Mouse (Mus musculus): Measurements from ENCODE around the gene Tns3.

The Tns3 gene

GRCm38 (mm10) chr11:8664393-8664743, at the start of gene Tns3:
Gene Tns3 (minus strand): TSS chr11:8664535.
- DNase-seq (ENCODE audit: low spot score) = peak; percentile 82

GRCm38 (mm10) chr11:8706246-8707041, 42.1 kb upstream of the Tns3 start:
- peak; percentile 53 for DNase-seq (ENCODE audit: low spot score)

- no peak for DNase-seq (ENCODE audit: low spot score)
Measured at GRCm38 (mm10) chr11:8705156-8705555, 40.8 kb upstream of the Tns3 start.

- DNase-seq (ENCODE audit: low spot score) = no peak
Measured at GRCm38 (mm10) chr11:8703876-8704275, 39.5 kb upstream of the Tns3 start.

GRCm38 (mm10) chr11:8702532-8702886, 38.2 kb upstream of the Tns3 start:
- no peak for DNase-seq (ENCODE audit: low spot score)

- no peak for DNase-seq (ENCODE audit: low spot score)
Measured at GRCm38 (mm10) chr11:8701845-8702531, 37.7 kb upstream of the Tns3 start.

GRCm38 (mm10) chr11:8701400-8701799, 37.1 kb upstream of the Tns3 start:
- DNase-seq (ENCODE audit: low spot score) = no peak

GRCm38 (mm10) chr11:8700641-8701221, 36.4 kb upstream of the Tns3 start:
- no peak for DNase-seq (ENCODE audit: low spot score)

- DNase-seq (ENCODE audit: low spot score) = no peak
Measured at GRCm38 (mm10) chr11:8699777-8700176, 35.4 kb upstream of the Tns3 start.

- DNase-seq (ENCODE audit: low spot score) = no peak
Measured at GRCm38 (mm10) chr11:8697670-8698069, 33.3 kb upstream of the Tns3 start.

- no peak for DNase-seq (ENCODE audit: low spot score)
Measured at GRCm38 (mm10) chr11:8694096-8694495, 29.8 kb upstream of the Tns3 start.

- peak; percentile 53 for DNase-seq (ENCODE audit: low spot score)
Measured at GRCm38 (mm10) chr11:8692536-8693471, 28.5 kb upstream of the Tns3 start.

- DNase-seq (ENCODE audit: low spot score) = no peak
Measured at GRCm38 (mm10) chr11:8692162-8692535, 27.8 kb upstream of the Tns3 start.

- no peak for DNase-seq (ENCODE audit: low spot score)
Measured at GRCm38 (mm10) chr11:8691605-8692004, 27.3 kb upstream of the Tns3 start.

GRCm38 (mm10) chr11:8690633-8691032, 26.3 kb upstream of the Tns3 start:
- no peak for DNase-seq (ENCODE audit: low spot score)

GRCm38 (mm10) chr11:8689515-8689914, 25.2 kb upstream of the Tns3 start:
- DNase-seq (ENCODE audit: low spot score) = no peak

- DNase-seq (ENCODE audit: low spot score) = no peak
Measured at GRCm38 (mm10) chr11:8688907-8689306, 24.6 kb upstream of the Tns3 start.

GRCm38 (mm10) chr11:8686501-8686900, 22.2 kb upstream of the Tns3 start:
- DNase-seq (ENCODE audit: low spot score) = no peak

GRCm38 (mm10) chr11:8686061-8686460, 21.7 kb upstream of the Tns3 start:
- no peak for DNase-seq (ENCODE audit: low spot score)

- no peak for DNase-seq (ENCODE audit: low spot score)
Measured at GRCm38 (mm10) chr11:8685195-8685594, 20.9 kb upstream of the Tns3 start.

- no peak for DNase-seq (ENCODE audit: low spot score)
Measured at GRCm38 (mm10) chr11:8684262-8684661, 19.9 kb upstream of the Tns3 start.

GRCm38 (mm10) chr11:8681356-8681755, 17.0 kb upstream of the Tns3 start:
- DNase-seq (ENCODE audit: low spot score) = no peak

All from testis, postnatal 10 days (tissue).